Mouse (Mus musculus) limb, embryonic 14.5 days (tissue): ENCODE data around the gene Minos1. TPM values are rescaled to one million over a fixed set of nuclear protein-coding genes. Genes with fewer than 3 reads are reported as not detected.

ENCODE experiments used
- ATAC-seq: fragments of 200-750 bp; cut with Nextera tagmentation; 2 replicates; pipeline ENCODE4 v1.8.0; 2017; ENCODE audit warnings: low read depth, moderate number of reproducible peaks, moderate TSS enrichment; ENCODE audit not compliant: low FRiP score
- DNase-seq: peaks from one replicate; pipeline ENCODE4 v3.0.0-alpha.2; 2015; ENCODE audit warnings: low spot score
- H3K27ac ChIP-seq: fragments of 300-500 bp; sonication (generic); replicated peaks from 2 replicates; pipeline ENCODE4 v1.5.1; 2014; ENCODE audit warnings: low read depth, mild to moderate bottlenecking, low read length, moderate library complexity, mixed read lengths
- H3K27me3 ChIP-seq: fragments of 300-500 bp; sonication (generic); 2 replicates; pipeline ENCODE4 v1.6.1; 2014; ENCODE audit warnings: low read length, mixed read lengths; ENCODE audit not compliant: control insufficient read depth, insufficient read depth
- H3K36me3 ChIP-seq: fragments of 300-500 bp; sonication (generic); 2 replicates; pipeline ENCODE4 v1.6.1; 2014; ENCODE audit warnings: mild to moderate bottlenecking, low read length, moderate library complexity, mixed read lengths; ENCODE audit not compliant: control insufficient read depth, insufficient read depth
- H3K4me1 ChIP-seq: fragments of 300-500 bp; sonication (generic); 2 replicates; pipeline ENCODE4 v1.6.1; 2014; ENCODE audit warnings: antibody characterized with exemption, low read length, mixed read lengths; ENCODE audit not compliant: control insufficient read depth, insufficient read depth
- H3K4me2 ChIP-seq: fragments of 300-500 bp; sonication (generic); replicated peaks from 2 replicates; pipeline ENCODE4 v1.6.1; 2014; ENCODE audit warnings: low read depth, mild to moderate bottlenecking, low read length, moderate library complexity; ENCODE audit not compliant: severe bottlenecking
- H3K4me3 ChIP-seq: fragments of 300-500 bp; sonication (generic); replicated peaks from 2 replicates; pipeline ENCODE4 v1.5.1; 2014; ENCODE audit warnings: low read length
- H3K9ac ChIP-seq: fragments of 300-500 bp; sonication (generic); 2 replicates; pipeline ENCODE4 v1.6.1; 2014; ENCODE audit warnings: mild to moderate bottlenecking, low read depth, low read length, moderate library complexity; ENCODE audit not compliant: severe bottlenecking
- H3K9me3 ChIP-seq: fragments of 300-500 bp; sonication (generic); 2 replicates; pipeline ENCODE4 v1.6.1; 2016; ENCODE audit warnings: low read length; ENCODE audit not compliant: control insufficient read depth
- POLR2A ChIP-seq: fragments of 200-500 bp; IDR thresholded peaks from 2 replicates; pipeline ENCODE4 v1.8.0; 2012; ENCODE audit warnings: inconsistent platforms, mild to moderate bottlenecking, moderate library complexity, borderline replicate concordance; ENCODE audit not compliant: insufficient read depth, insufficient read length; ENCODE audit errors: extremely low read depth
- WGBS: fragments of 180-500 bp; shearing (Covaris S2); extraction: QIAGEN DNeasy Blood & Tissue Kit; methylation state at CpG from one replicate; pipeline ENCODE4 v1.1.7; 2014; 5-methylcytosine and 5-hydroxymethylcytosine counted together
- polyA plus RNA-seq, 2 experiments: library from polyadenylated mRNA; depleted of rRNA in 1 of 2; stranded (reverse) in 1 of 2; unstranded in 1 of 2; fragments of >200 nt; fragmentation: Nextera tagmentation in 1 of 2; extraction: Ambion mirVana in 1 of 2; gene quantifications; 2 replicates each; pipeline versions ENCODE4 v1.2.1 to v1.2.3; 2012 to 2014

The Minos1 gene
- polyA plus RNA-seq, 2 experiments = 178 to 510 TPM

- no peak for TF ChIP-seq POLR2A
- H3K4me3 ChIP-seq = no peak overlapping the region
- DNase-seq (peak; percentile 61), ATAC-seq (0 out of 2 replicates have a peak, but pooled peaks have one; percentile 9)
- no peak overlapping the region for H3K27ac ChIP-seq
- 57% methylated on average over 6 of the region's 6 CpGs for WGBS
- H3K4me2 ChIP-seq = no peak overlapping the region
- H3K4me1 ChIP-seq = peaks cover 15% of the 10 kb centered on the region
- H3K36me3 ChIP-seq = no peaks in the 10 kb centered on the region
- no peaks in the 10 kb centered on the region for H3K9me3 ChIP-seq
- H3K9ac ChIP-seq = no peak overlapping the region
- H3K27me3 ChIP-seq = no peaks in the 10 kb centered on the region
Observed at GRCm38 (mm10) chr4:139176023-139176422, 45.1 kb upstream of the Minos1 start.

- peak; percentile 76 for DNase-seq
- Histone ChIP-seq H3K4me2 (no peak overlapping the region), H3K9me3 (no peaks in the 10 kb centered on the region), H3K4me3 (no peak overlapping the region), H3K9ac (no peak overlapping the region), H3K27ac (peak overlapping the region; percentile 52; the same call in 1 of the 2 replicates), H3K27me3 (no peaks in the 10 kb centered on the region), H3K4me1 (peaks cover 15% of the 10 kb centered on the region), H3K36me3 (no peaks in the 10 kb centered on the region)
- TF ChIP-seq POLR2A = no peak
- ATAC-seq = peak; percentile 38; the same call in 1 of the 2 replicates
- 54% methylated on average over 20 of the region's 20 CpGs for WGBS
Observed at GRCm38 (mm10) chr4:139175061-139175971, 44.4 kb upstream of the Minos1 start.

GRCm38 (mm10) chr4:139169748-139170279, 38.9 kb upstream of the Minos1 start:
- no peak for TF ChIP-seq POLR2A

GRCm38 (mm10) chr4:139168985-139169747, 38.3 kb upstream of the Minos1 start:
- H3K4me1 ChIP-seq = peaks cover 10% of the 10 kb centered on the region; the same call in 1 of the 2 replicates
- H3K27ac ChIP-seq = no peak overlapping the region
- ATAC-seq (no peak), DNase-seq (no peak)
- H3K9me3 ChIP-seq = no peaks in the 10 kb centered on the region
- H3K27me3 ChIP-seq = no peaks in the 10 kb centered on the region
- TF ChIP-seq POLR2A = no peak
- no peak overlapping the region for H3K9ac ChIP-seq
- no peak overlapping the region for H3K4me3 ChIP-seq
- WGBS = 58% methylated on average over 15 of the region's 15 CpGs
- H3K4me2 ChIP-seq = no peak overlapping the region
- no peaks in the 10 kb centered on the region for H3K36me3 ChIP-seq

More at GRCm38 (mm10) chr4:139169748-139170279, 38.9 kb upstream of the Minos1 start:
- WGBS = 76% methylated on average over 12 of the region's 12 CpGs
- H3K4me1 ChIP-seq = peaks cover 13% of the 10 kb centered on the region; the same call in 1 of the 2 replicates
- H3K9me3 ChIP-seq = no peaks in the 10 kb centered on the region
- H3K9ac ChIP-seq = no peak overlapping the region
- H3K4me3 ChIP-seq = no peak overlapping the region
- H3K27ac ChIP-seq = no peak overlapping the region
- H3K36me3 ChIP-seq = no peaks in the 10 kb centered on the region
- DNase-seq = no peak
- no peaks in the 10 kb centered on the region for H3K27me3 ChIP-seq
- no peak for ATAC-seq
- no peak overlapping the region for H3K4me2 ChIP-seq

GRCm38 (mm10) chr4:139167107-139167506, 36.2 kb upstream of the Minos1 start:
- ATAC-seq = peak; percentile 41; the same call in 1 of the 2 replicates
- WGBS = 27% methylated on average over 8 of the region's 8 CpGs
- no peaks in the 10 kb centered on the region for H3K9me3 ChIP-seq

More at GRCm38 (mm10) chr4:139167107-139167506, 36.2 kb upstream of the Minos1 start:
- TF ChIP-seq POLR2A = no peak
- no peak overlapping the region for H3K4me3 ChIP-seq
- H3K9ac ChIP-seq = no peak overlapping the region
- H3K27me3 ChIP-seq = no peaks in the 10 kb centered on the region
- H3K36me3 ChIP-seq = no peaks in the 10 kb centered on the region
- DNase-seq = no peak
- H3K27ac ChIP-seq = no peak overlapping the region; the same call in 1 of the 2 replicates
- no peak overlapping the region for H3K4me2 ChIP-seq
- H3K4me1 ChIP-seq = peaks cover 10% of the 10 kb centered on the region; the same call in 1 of the 2 replicates
